Mouse (Mus musculus) hematopoietic stem cell, adult 5-6 weeks (primary cell): ENCODE data around the gene Eef2kmt. TPM values are rescaled to one million over a fixed set of nuclear protein-coding genes. Genes with fewer than 3 reads are reported as not detected.

Source experiments
- total RNA-seq: library from RNA; stranded (forward); fragments of 172-1452, 232-1000 nt; gene quantifications from 2 replicates; pipeline ENCODE4 v1.2.3, GENCODE M21; 2017

The Eef2kmt gene
- total RNA-seq, 1 experiment from 2014 or later, result 26.2 TPM

Other genes with a start within 250 kb of the Eef2kmt start
- not detected in 2 replicates for gene Smim22, start 248.7 kb downstream of the Eef2kmt start, total RNA-seq
- gene Rogdi, start 242.4 kb downstream of the Eef2kmt start, total RNA-seq, result 5.0 and 5.3 TPM in 2 replicates
- 96.6 and 102 TPM in 2 replicates for gene Glyr1, start 206.1 kb downstream of the Eef2kmt start, total RNA-seq
- gene Ubn1, start 205.9 kb downstream of the Eef2kmt start, total RNA-seq, result 51.5 and 57.7 TPM in 2 replicates
- not detected in 2 replicates for gene Ppl, start 123.6 kb downstream of the Eef2kmt start, total RNA-seq
- not detected in 2 replicates for gene Sec14l5, start 108.9 kb downstream of the Eef2kmt start, total RNA-seq
- 25.4 and 37.1 TPM in 2 replicates for gene Nagpa, start 52.0 kb downstream of the Eef2kmt start, total RNA-seq
- not detected in 2 replicates for gene AU021092, start 33.7 kb downstream of the Eef2kmt start, total RNA-seq
- 14.4 and 17.3 TPM in 2 replicates for gene Alg1, start 22.4 kb downstream of the Eef2kmt start, total RNA-seq